Mouse (Mus musculus): ENCODE measurements around the gene Ndufa4l2. TPM values are rescaled to one million over a fixed set of nuclear protein-coding genes. Genes with fewer than 3 reads are reported as not detected.

The Ndufa4l2 gene
- polyA plus RNA-seq, 1 experiment: 5.4 TPM

DNA sequence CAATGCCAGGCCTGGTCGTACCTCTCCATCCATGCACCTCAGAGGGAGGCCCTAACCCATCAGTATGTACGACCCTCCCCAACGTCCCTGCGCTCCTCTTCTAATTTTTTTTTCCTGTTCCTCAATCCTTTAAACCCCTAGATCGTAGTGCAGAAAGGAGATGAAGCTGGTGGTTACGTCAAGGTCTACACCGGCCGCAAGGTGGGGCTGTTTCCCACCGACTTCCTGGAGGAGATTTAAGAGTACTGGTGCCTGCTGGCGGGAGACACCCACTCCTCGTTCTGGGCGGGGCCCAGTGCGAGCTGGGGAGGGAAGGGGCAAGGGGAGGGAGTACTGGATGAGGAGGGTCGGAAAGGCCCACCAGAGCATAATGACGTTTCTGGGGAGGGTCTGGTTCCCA, 6.5 kb upstream of the Ndufa4l2 start:
- Histone ChIP-seq H3K27me3 (ENCODE audit: control insufficient read depth, insufficient read depth, low read length, poor library complexity, severe bottlenecking) (no peaks in the 10 kb centered on the region), H3K4me1 (ENCODE audit: control insufficient read depth, insufficient read depth, low read length) (peaks cover 3% of the 10 kb centered on the region), H3K27ac (ENCODE audit: insufficient read depth, low read length) (no peak overlapping the region), H3K9ac (ENCODE audit: low read depth, poor library complexity, severe bottlenecking) (peak overlapping the region; percentile 13; the same call in 1 of the 2 replicates), H3K9me3 (replicated peaks; ENCODE audit: control insufficient read depth, insufficient read depth, low read length, poor library complexity, severe bottlenecking) (no peaks in the 10 kb centered on the region), H3K4me3 (ENCODE audit: low read depth, low read length) (peak overlapping the region; percentile 59), H3K36me3 (ENCODE audit: control insufficient read depth, insufficient read depth, low read length, poor library complexity, severe bottlenecking) (no peaks in the 10 kb centered on the region)
- TF ChIP-seq EP300 (IDR thresholded peaks at IDR 0.05; ENCODE audit: insufficient read depth, low read depth, low read length): 0 out of 2 replicates have a peak, but pooled peaks have one; percentile 32
- no peak for TF ChIP-seq POLR2A (IDR thresholded peaks at IDR 0.05; ENCODE audit: insufficient read depth, low read length)
- peak; percentile 88 for TF ChIP-seq CTCF (IDR thresholded peaks at IDR 0.05; ENCODE audit: low read depth, low read length)

DNA sequence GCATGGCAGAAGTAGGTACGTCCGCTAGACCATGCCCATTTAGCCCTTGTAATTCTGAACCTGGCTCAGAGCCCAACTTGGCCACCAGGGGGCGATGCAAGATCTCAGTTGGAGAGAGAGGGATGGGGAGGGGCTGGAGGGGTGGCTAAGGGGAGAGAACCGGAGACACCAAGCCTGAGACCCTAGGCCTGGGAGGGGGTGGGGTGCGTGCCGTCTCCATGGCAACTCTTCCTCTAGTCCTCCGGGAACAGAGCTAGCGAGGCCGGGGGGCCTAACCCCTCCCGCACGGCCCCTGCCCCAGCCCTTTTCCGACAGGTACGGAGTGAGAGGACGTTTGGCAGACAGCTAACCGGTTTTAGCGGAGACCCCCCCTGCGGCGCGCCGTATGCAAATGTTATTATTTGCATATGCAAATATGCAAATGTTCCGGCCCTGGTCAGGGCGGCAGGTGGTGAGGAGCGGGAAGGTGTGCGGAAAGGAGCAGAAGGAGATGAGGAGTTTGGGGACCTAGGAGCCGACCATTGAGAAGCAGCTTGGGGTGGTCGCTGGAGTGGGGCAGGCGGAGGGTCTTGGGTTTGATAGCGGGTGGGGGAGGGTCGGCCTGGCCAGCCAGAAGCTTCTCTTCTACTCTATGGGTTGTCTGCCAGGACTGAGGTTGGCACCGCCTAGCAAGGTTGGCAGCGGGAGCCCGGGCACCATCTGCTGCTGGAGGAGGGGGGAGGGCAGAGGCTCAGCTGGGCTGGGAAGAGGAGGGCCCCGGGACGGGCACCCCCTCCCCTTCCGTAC, 5.5 kb upstream of the Ndufa4l2 start:
- Histone ChIP-seq H3K27me3 (ENCODE audit: control insufficient read depth, insufficient read depth, low read length, poor library complexity, severe bottlenecking) (no peaks in the 10 kb centered on the region), H3K36me3 (ENCODE audit: control insufficient read depth, insufficient read depth, low read length, poor library complexity, severe bottlenecking) (no peaks in the 10 kb centered on the region), H3K27ac (ENCODE audit: insufficient read depth, low read length) (no peak overlapping the region), H3K4me3 (ENCODE audit: low read depth, low read length) (peak overlapping the region; percentile 53), H3K9ac (ENCODE audit: low read depth, poor library complexity, severe bottlenecking) (peak overlapping the region; percentile 38), H3K9me3 (replicated peaks; ENCODE audit: control insufficient read depth, insufficient read depth, low read length, poor library complexity, severe bottlenecking) (no peaks in the 10 kb centered on the region), H3K4me1 (ENCODE audit: control insufficient read depth, insufficient read depth, low read length) (peaks cover 3% of the 10 kb centered on the region)
- TF ChIP-seq EP300 (IDR thresholded peaks at IDR 0.05; ENCODE audit: insufficient read depth, low read depth, low read length) (peak; percentile 75; the same call in 1 of the 2 replicates), POLR2A (IDR thresholded peaks at IDR 0.05; ENCODE audit: insufficient read depth, low read length) (peak; percentile 41), CTCF (IDR thresholded peaks at IDR 0.05; ENCODE audit: low read depth, low read length) (peak; percentile 89)

DNA sequence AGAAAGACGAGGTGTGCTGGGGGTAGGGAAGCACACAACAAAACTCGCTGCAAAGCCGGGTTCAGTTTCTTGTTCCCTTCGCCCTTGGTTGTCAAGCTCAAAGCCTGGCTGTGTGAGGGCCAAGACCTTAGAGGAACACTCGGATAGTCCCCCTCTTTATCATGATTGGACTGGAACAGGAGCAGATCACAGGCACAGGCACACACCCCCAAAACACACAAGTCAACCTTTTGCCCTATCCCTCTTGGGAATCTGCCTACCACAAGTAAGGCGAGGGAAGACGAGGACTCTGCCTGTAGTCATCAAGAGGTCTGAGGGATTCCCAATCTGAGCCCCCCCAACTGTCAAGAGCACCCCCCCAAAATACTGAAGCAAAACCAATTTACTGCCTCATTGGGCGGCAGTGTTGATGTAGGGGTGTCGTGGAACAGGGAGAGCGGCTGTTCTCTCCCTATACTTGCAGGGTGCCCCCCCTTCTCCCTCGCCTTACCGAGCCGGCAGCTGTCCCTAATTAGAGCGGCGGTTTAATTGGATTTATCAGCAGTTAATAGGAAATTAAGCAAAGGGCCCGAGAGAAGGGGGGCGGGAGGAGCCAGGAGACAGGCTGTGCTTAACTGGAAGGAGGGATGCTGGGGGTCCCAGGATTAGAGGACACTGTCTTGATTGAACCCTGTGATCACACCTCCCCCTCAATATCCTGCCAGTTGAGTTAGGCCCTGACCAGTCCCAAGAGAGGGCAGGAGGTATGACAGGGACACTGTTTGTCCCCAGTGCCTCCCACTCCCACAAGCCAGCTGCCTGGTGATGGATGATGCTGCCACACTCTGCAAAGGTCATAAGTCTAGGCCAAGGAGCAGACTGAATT, 4.7 kb upstream of the Ndufa4l2 start:
- no peak overlapping the region for H3K27ac ChIP-seq (ENCODE audit: insufficient read depth, low read length)
- peak overlapping the region; percentile 53 for H3K4me3 ChIP-seq (ENCODE audit: low read depth, low read length)
- no peaks in the 10 kb centered on the region for H3K9me3 ChIP-seq (replicated peaks; ENCODE audit: control insufficient read depth, insufficient read depth, low read length, poor library complexity, severe bottlenecking)
- peaks cover 6% of the 10 kb centered on the region for H3K4me1 ChIP-seq (ENCODE audit: control insufficient read depth, insufficient read depth, low read length)
- TF ChIP-seq EP300 (IDR thresholded peaks at IDR 0.05; ENCODE audit: insufficient read depth, low read depth, low read length) (no peak), CTCF (IDR thresholded peaks at IDR 0.05; ENCODE audit: low read depth, low read length) (no peak), POLR2A (IDR thresholded peaks at IDR 0.05; ENCODE audit: insufficient read depth, low read length) (no peak)
- H3K36me3 ChIP-seq (ENCODE audit: control insufficient read depth, insufficient read depth, low read length, poor library complexity, severe bottlenecking): no peaks in the 10 kb centered on the region
- no peaks in the 10 kb centered on the region for H3K27me3 ChIP-seq (ENCODE audit: control insufficient read depth, insufficient read depth, low read length, poor library complexity, severe bottlenecking)
- H3K9ac ChIP-seq (ENCODE audit: low read depth, poor library complexity, severe bottlenecking): peak overlapping the region; percentile 38

DNA sequence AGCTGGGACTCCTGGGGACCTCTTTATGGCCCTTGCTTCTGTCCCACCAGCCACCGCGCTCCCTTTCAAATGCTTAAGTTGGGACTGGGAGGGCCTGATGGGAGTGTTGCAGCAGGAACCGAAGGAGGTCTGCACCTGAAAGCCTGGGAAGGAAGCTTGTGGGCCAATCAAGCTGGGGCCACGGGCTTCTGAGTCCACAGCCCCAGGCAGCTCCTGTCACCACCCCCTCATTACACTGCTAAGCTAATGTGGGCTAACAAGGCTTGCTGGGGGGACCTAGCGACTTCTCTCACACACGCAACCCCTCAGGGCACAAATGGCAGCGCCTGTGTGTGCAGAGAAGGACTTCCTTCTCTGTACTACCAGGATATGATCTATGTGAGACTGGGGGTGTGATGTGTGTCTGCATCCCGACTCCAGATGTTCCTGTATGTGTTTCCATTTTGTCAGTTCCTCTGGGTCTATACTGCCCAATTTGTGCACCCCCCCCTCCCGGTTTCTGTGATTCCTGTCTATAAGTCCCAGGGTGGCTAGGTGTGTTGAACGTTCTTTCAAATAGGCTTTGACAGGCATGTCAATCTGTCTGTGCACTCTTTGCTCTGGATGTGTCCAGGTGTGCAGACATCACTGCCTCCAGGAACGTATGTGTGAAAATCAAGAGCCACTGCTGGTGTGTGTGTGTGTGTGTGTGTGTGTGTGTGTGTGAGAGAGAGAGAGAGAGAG, 3.7 kb upstream of the Ndufa4l2 start:
- Histone ChIP-seq H3K27me3 (ENCODE audit: control insufficient read depth, insufficient read depth, low read length, poor library complexity, severe bottlenecking) (no peaks in the 10 kb centered on the region), H3K27ac (ENCODE audit: insufficient read depth, low read length) (no peak overlapping the region), H3K4me1 (ENCODE audit: control insufficient read depth, insufficient read depth, low read length) (peaks cover 10% of the 10 kb centered on the region), H3K4me3 (ENCODE audit: low read depth, low read length) (peak overlapping the region; percentile 59), H3K9ac (ENCODE audit: low read depth, poor library complexity, severe bottlenecking) (no peak overlapping the region), H3K36me3 (ENCODE audit: control insufficient read depth, insufficient read depth, low read length, poor library complexity, severe bottlenecking) (no peaks in the 10 kb centered on the region), H3K9me3 (replicated peaks; ENCODE audit: control insufficient read depth, insufficient read depth, low read length, poor library complexity, severe bottlenecking) (no peaks in the 10 kb centered on the region)
- TF ChIP-seq EP300 (IDR thresholded peaks at IDR 0.05; ENCODE audit: insufficient read depth, low read depth, low read length): 0 out of 2 replicates have a peak, but pooled peaks have one; percentile 59
- TF ChIP-seq POLR2A (IDR thresholded peaks at IDR 0.05; ENCODE audit: insufficient read depth, low read length): no peak

DNA sequence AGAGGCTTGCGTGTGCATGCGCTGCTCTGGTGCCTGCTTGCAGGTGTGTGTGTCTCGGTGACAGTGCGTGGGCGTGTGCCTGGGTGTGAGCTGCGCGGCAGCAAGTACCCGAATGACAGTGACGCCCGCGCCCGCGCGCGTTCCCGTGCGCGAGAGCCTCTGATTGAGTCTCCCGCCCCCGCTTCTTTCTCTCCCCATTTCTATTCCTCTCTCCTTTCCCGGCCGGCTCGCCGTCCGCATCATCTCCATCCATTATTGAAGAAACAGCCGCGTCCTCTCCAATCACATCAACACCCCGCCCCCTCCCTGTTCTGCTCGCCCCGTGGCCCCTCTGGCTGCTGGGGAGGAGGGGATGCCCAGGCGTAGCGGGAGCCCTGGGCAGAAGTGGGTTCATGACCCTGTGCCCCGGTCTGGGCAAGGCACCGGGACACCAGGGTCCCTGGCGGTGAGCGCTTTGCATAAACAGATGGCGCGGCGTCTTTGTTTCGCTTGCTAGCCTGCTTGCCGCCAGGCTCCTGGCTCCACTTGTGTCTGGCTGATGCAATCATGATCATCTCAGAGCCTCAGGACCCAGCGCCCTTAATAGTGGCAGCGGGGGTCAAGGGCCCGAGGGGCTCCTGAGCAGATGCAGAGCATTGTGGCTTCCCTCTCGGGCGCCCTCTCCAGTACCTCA, 3.0 kb upstream of the Ndufa4l2 start:
- H3K36me3 ChIP-seq (ENCODE audit: control insufficient read depth, insufficient read depth, low read length, poor library complexity, severe bottlenecking): no peaks in the 10 kb centered on the region
- TF ChIP-seq POLR2A (IDR thresholded peaks at IDR 0.05; ENCODE audit: insufficient read depth, low read length): no peak
- peak; percentile 31 for TF ChIP-seq CTCF (IDR thresholded peaks at IDR 0.05; ENCODE audit: low read depth, low read length)
- 0 out of 2 replicates have a peak, but pooled peaks have one; percentile 34 for TF ChIP-seq EP300 (IDR thresholded peaks at IDR 0.05; ENCODE audit: insufficient read depth, low read depth, low read length)
- no peaks in the 10 kb centered on the region for H3K9me3 ChIP-seq (replicated peaks; ENCODE audit: control insufficient read depth, insufficient read depth, low read length, poor library complexity, severe bottlenecking)
- peak overlapping the region; percentile 51 for H3K9ac ChIP-seq (ENCODE audit: low read depth, poor library complexity, severe bottlenecking)
- H3K4me1 ChIP-seq (ENCODE audit: control insufficient read depth, insufficient read depth, low read length): peaks cover 10% of the 10 kb centered on the region
- no peak overlapping the region for H3K27ac ChIP-seq (ENCODE audit: insufficient read depth, low read length)
- H3K27me3 ChIP-seq (ENCODE audit: control insufficient read depth, insufficient read depth, low read length, poor library complexity, severe bottlenecking): no peaks in the 10 kb centered on the region
- H3K4me3 ChIP-seq (ENCODE audit: low read depth, low read length): peak overlapping the region; percentile 59
